ENCODE assay signal across 8 mouse cellular contexts in the genomic region with DNA sequence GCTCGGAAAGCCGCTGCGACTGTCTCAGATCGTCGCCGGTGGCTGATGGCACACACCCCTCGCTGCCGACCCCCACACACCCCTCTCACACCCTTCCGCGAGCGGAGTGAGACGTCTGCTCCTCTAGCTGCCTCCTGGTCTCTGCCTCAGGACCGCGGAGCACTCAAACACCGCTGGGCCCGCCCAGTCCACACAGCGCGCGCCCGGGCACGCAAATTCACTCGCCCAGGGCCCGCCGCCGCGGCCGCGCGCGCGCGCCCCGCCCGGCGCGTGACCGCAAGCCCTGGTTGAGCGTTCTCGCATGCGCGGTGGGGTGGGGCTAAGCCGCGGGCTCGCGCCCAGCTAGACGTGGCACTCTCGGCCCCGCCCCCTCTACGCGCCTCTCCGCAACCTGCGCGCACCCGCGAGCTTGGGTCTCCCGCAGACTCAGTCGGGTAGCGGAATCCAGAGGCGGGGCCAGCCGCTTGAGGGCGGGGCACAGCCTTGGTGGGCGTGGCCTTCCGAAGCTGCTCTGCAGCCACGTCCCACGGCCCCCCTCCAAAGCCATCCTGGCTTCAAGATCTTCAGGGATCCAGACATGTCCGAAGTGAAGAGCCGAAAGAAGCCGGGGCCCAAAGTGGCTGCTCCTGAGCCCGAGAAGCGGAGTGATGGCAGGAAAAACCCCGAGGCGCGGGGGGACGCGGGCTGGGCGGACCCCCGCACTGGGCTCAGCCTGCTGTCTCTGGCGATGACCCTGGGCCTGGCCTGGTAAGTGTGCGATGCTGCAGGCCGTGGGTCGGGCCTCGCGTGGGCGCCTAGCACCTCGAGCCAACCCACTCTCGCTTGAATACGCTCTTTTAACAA. TPM values are rescaled to one million over a fixed set of nuclear protein-coding genes. Genes with fewer than 3 reads are reported as not detected.
DNase-seq lines count a peak whose midpoint lies in the region; ATAC-seq lines count a peak whose summit lies in the region.

Gene Apaf1, minus strand, starts transcription at position 221 of the 843 bp plus-strand sequence.
Gene Ikbip, plus strand, starts transcription at position 391 of the 843 bp plus-strand sequence.

- DNase-seq in adipocyte (ENCODE audit: low spot score): peak; percentile 97
- DNase-seq in embryo, embryonic 10 days (ENCODE audit: low spot score): peak; percentile 98
- DNase-seq in gastrocnemius, postnatal 10 days: peak; percentile 100
- DNase-seq in induced T-regulatory cell, adult 2 months (ENCODE audit: low read depth): peak; percentile 99
- DNase-seq in left cerebral cortex, adult 9 months (ENCODE audit: low spot score in 2 of 2): peak; percentile 96 to 99
- peak; percentile 100 for DNase-seq in right cerebral cortex, postnatal 14 days
- DNase-seq in urinary bladder, postnatal 36 days (ENCODE audit: low spot score in 2 of 2): peak; percentile 100

- ATAC-seq in megakaryocyte progenitor cell, adult 5-6 weeks (replicated peaks; ENCODE audit: poor library complexity): peak; percentile 87

RNA-seq across cellular contexts. Expression of gene Apaf1, which starts in this region (rescaled TPM):
- total RNA-seq in gastrocnemius, postnatal 10 days (2021): 10 to 100 TPM in 1 of 2 experiments, 1 to 10 TPM in 1; 6.7 to 10.0 TPM
- 68.3 and 71.6 TPM in 2 replicates for total RNA-seq in megakaryocyte progenitor cell, adult 5-6 weeks (2015)
- 35.0 and 40.7 TPM in 2 replicates for total RNA-seq in megakaryocyte progenitor cell, adult 5-6 weeks (2017)

RNA-seq across cellular contexts. Expression of gene Ikbip, which starts in this region (rescaled TPM):
- 10 to 100 TPM; 25.2 to 32.3 TPM for total RNA-seq in gastrocnemius, postnatal 10 days (2021)
- 17.1 TPM in 2 replicates for total RNA-seq in megakaryocyte progenitor cell, adult 5-6 weeks (2015)
- 23.1 and 26.9 TPM in 2 replicates for total RNA-seq in megakaryocyte progenitor cell, adult 5-6 weeks (2017)

Comparison
In these comparisons a context has a peak if more than half of its experiments do, and no peak if none do; other contexts are left out.
1. Peak in every context shown above with its lines: DNase-seq and ATAC-seq.